Mouse (Mus musculus): ENCODE results near the gene Tbx10.
A peak's percentile ranks its signal among the peaks of the same experiment; 100 is the strongest.
"Not testable (repeated sequence)": the region's sequence is repeated elsewhere in the genome, so short reads cannot be mapped to it uniquely, and the experiment has no call there.

Tbx10 gene

GRCm38 (mm10) chr19:4044109-4044508 lies 51.6 kb downstream of the Tbx10 start:
- DNase-seq (ENCODE audit: low read depth), result not testable (repeated sequence)

GRCm38 (mm10) chr19:4045966-4046865 lies 53.7 kb downstream of the Tbx10 start, which contains the start of gene Gstp2:
Gene Gstp2 (minus strand): TSS chr19:4046023.
- peak; percentile 96 for DNase-seq (ENCODE audit: low read depth)

GRCm38 (mm10) chr19:4046866-4047254 lies 54.3 kb downstream of the Tbx10 start:
- DNase-seq (ENCODE audit: low read depth), result no peak

GRCm38 (mm10) chr19:4047859-4048258 lies 55.3 kb downstream of the Tbx10 start:
- DNase-seq (ENCODE audit: low read depth), result no peak

- not testable (repeated sequence) for DNase-seq (ENCODE audit: low read depth)
Measured at GRCm38 (mm10) chr19:4049069-4049468, 56.5 kb downstream of the Tbx10 start.

All from fibroblast of lung, adult 2 months (primary cell).